Mouse (Mus musculus): ENCODE measurements around the gene Hesx1.
"Not testable (repeated sequence)": the region's sequence is repeated elsewhere in the genome, so short reads cannot be mapped to it uniquely, and the experiment has no call there.

Gene Hesx1

GRCm38 (mm10) chr14:26994211-26994741 is at the start of gene Hesx1:
Gene Hesx1 (plus strand): TSS chr14:26994416.
- DNase-seq (ENCODE audit: extremely low read depth, low read depth) = no peak

GRCm38 (mm10) chr14:26956139-26956538 is 38.1 kb upstream of the Hesx1 start:
- DNase-seq (ENCODE audit: extremely low read depth, low read depth) = not testable (repeated sequence)

GRCm38 (mm10) chr14:26960518-26960917 is 33.7 kb upstream of the Hesx1 start:
- DNase-seq (ENCODE audit: extremely low read depth, low read depth) = no peak

GRCm38 (mm10) chr14:26969164-26969563 is 25.1 kb upstream of the Hesx1 start:
- DNase-seq (ENCODE audit: extremely low read depth, low read depth) = no peak

- DNase-seq (ENCODE audit: extremely low read depth, low read depth) = no peak
Observed at GRCm38 (mm10) chr14:26969856-26970407, 24.3 kb upstream of the Hesx1 start.

DNA sequence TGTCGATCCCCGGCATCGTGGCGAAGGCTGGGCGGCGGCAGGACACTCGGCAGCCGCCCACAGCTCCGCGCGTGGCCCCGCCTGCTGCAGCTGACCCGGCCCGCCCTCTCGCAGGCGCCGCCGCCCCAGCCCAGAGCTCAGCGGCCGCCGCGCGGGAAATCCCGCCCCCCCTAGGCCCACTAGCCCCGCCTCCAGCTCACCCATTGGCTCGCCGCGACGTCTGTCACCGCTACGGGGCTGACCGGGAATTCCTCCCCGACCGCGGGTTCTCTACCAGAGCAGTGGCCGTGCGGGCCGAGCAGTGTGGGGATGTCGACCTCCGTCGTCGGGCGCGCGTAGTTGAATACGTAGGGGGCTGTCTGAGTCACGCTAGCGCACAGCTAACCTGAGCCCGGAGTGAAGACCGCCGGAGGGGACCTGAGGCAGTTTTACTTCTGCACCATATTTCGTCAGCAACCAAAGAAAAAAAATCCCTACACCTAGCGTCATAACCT is 23.7 kb upstream of the Hesx1 start:
- no peak for DNase-seq (ENCODE audit: extremely low read depth, low read depth)

- DNase-seq (ENCODE audit: extremely low read depth, low read depth) = no peak
Observed at GRCm38 (mm10) chr14:26971106-26971789, 23.0 kb upstream of the Hesx1 start, which contains the start of gene Appl1. Gene Appl1 (minus strand): TSS chr14:26971232.

GRCm38 (mm10) chr14:26973089-26973488 is 21.1 kb upstream of the Hesx1 start:
- DNase-seq (ENCODE audit: extremely low read depth, low read depth) = no peak

DNA sequence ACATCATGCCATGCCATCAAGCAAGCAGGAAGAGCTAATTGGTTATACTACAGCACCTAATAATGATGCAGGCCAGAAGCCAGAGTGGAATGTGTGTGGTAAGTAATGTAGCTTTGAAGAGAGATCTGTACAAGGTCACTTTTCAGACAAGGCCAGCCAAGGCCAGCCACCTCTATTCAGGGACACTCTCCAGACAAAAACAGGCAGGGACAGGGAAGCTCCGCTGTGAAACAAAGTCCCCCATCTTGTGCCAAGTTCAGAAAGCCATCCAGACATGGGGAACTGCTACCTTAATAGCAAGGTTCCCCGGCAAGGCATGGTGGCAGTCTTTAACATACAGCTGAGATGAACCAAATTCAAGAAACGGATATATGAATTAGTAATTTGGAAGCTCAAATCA is 18.7 kb upstream of the Hesx1 start:
- DNase-seq (ENCODE audit: extremely low read depth, low read depth) = no peak

DNA sequence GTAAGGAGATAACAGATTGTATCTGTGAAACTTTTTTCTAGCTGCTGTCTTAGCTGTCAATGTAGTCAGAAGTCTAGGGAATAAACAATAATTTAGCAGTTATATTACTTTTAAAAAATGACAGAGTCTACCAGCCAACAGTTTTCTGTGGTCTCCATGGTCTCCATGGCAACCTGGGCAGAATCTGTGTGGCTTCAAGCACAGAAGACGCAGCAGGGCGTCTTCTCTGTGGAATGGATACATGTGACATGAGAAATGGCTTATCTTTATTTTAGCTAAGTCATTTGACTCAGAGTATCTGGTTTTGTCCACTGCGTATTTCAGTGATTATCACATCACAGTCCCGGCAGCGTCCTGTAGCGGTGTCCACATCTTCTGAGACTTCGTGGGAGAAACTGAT is 18.0 kb upstream of the Hesx1 start:
- no peak for DNase-seq (ENCODE audit: extremely low read depth, low read depth)

GRCm38 (mm10) chr14:26977500-26977899 is 16.7 kb upstream of the Hesx1 start:
- no peak for DNase-seq (ENCODE audit: extremely low read depth, low read depth)

DNA sequence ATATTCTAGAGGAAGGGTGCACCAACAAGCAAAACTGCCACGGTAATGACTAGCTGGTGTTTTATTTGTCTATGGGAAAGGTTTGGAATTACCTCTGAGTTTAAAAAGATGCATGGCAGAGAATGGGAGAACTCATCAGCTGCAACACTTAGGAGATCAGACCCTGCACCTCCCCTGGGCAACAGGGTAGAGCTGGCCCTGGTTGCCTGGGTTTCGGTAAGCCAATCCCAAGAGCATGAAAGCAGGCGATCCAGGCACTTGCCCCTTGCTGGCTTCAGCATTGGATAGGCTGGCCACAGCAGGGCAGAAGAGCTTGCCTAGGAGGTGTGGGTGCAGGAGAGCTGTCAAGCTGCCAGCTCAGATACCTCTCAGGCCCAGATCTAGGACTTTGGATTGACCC is 14.4 kb upstream of the Hesx1 start:
- no peak for DNase-seq (ENCODE audit: extremely low read depth, low read depth)

- no peak for DNase-seq (ENCODE audit: extremely low read depth, low read depth)
Observed at GRCm38 (mm10) chr14:26981021-26981420, 13.2 kb upstream of the Hesx1 start.

DNA sequence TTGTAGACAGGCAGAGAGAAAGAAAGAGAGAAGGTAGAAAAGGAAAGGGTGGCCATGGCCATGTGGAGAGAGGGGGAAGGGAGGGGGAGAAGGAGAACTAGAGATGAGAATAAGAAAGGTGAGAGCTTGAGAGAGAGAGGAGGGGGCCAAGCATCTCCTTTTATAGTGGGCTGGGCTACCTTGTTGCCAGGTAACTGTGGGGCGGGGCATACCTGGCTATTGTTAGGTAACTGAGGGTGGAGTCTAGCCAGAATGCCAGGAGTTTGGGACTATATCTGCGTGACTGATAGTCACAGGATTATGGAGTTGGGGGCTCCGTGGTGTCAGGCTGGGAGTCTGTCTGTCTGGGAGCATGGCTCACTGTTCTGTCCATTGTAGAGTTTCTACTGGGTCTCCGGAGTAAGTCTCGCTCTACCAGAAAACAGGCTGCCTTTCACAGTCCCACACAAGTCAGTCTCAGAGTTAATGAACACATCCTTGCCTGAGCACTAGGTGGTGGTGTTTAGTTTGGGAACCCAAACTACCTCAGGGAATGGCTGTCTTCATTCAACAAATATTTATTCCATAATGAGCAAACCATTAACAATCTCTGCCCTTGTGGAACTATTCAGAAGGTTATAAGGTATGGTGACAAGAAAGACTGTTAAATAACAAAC is 12.6 kb upstream of the Hesx1 start:
- no peak for DNase-seq (ENCODE audit: extremely low read depth, low read depth)

GRCm38 (mm10) chr14:26982150-26982530 is 12.1 kb upstream of the Hesx1 start:
- DNase-seq (ENCODE audit: extremely low read depth, low read depth) = no peak

- DNase-seq (ENCODE audit: extremely low read depth, low read depth) = no peak
Observed at GRCm38 (mm10) chr14:26988694-26989093, 5.5 kb upstream of the Hesx1 start.

DNA sequence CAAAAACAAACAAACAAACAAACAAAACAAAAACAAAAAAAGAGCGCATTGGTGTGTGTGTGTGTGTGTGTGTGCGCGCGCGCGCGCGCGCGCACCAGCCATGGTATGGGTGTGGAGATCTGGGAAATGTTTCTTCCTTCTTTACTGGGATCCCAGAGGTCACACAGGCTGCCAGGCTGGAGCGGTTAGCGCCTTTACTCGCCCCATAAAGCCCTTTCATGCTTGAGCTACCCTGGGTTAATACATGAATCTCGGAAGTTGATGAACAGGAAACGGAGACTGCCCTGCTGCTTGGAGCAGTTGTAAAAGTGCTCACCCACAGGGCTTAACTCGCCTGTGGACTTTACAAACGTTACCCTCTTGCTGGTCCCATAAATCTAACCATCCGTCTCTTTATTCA is 2.6 kb upstream of the Hesx1 start:
- DNase-seq (ENCODE audit: extremely low read depth, low read depth) = no peak

- no peak for DNase-seq (ENCODE audit: extremely low read depth, low read depth)
Observed at GRCm38 (mm10) chr14:26993427-26993826, 789 bp upstream of the Hesx1 start.

DNA sequence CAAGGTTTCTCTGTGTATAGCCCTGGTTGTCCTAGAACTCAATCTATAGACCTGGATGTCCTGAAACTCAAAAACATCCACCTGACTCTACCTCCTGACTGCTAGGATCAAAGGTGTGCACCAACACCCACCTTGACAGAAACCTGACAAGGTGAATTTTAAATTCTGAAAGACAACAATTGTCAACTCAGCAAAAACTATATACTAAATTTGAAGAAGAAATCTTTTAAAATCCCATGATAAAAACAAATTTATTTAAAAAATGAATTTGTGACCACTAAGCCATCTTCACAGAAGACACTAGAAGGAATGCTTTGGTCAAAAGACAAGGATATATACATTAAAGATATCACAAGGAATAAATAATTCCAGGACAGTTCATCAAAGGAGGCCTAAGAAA is 2.0 kb downstream of the Hesx1 start:
- no peak for DNase-seq (ENCODE audit: extremely low read depth, low read depth)

- no peak for DNase-seq (ENCODE audit: extremely low read depth, low read depth)
Observed at GRCm38 (mm10) chr14:27000386-27000785, 6.2 kb downstream of the Hesx1 start.

- no peak for DNase-seq (ENCODE audit: extremely low read depth, low read depth)
Observed at GRCm38 (mm10) chr14:27004906-27005305, 10.7 kb downstream of the Hesx1 start.

GRCm38 (mm10) chr14:27005937-27006336 is 11.7 kb downstream of the Hesx1 start:
- no peak for DNase-seq (ENCODE audit: extremely low read depth, low read depth)

All from MEL-GATA-1-ER (cell line).